Mouse (Mus musculus) thymus, adult 2 months (tissue): Measurements from ENCODE around the gene Kdelr2. TPM values are rescaled to one million over a fixed set of nuclear protein-coding genes. Genes with fewer than 3 reads are reported as not detected.
A peak's percentile ranks its signal among the peaks of the same experiment; 100 is the strongest.

Experiments used
- DNase-seq: peaks from one replicate; pipeline ENCODE4 v3.0.0; 2021
- H3K27ac ChIP-seq: fragments of 200-500 bp; 2 replicates; pipeline ENCODE4 v1.5.1; 2012; ENCODE audit warnings: low read length, control low read depth; ENCODE audit not compliant: control insufficient read depth, insufficient read depth
- H3K27me3 ChIP-seq: fragments of 200-500 bp; 2 replicates; pipeline ENCODE4 v1.6.1; 2012; ENCODE audit warnings: mild to moderate bottlenecking, low read length, moderate library complexity, mixed read lengths; ENCODE audit not compliant: control insufficient read depth, insufficient read depth
- H3K36me3 ChIP-seq: fragments of 200-500 bp; 2 replicates; pipeline ENCODE4 v1.6.1; 2012; ENCODE audit warnings: mild to moderate bottlenecking, low read length, moderate library complexity; ENCODE audit not compliant: control insufficient read depth, insufficient read depth
- H3K4me1 ChIP-seq: fragments of 200-500 bp; replicated peaks from 2 replicates; pipeline ENCODE4 v1.6.1; 2012; ENCODE audit warnings: low read length; ENCODE audit not compliant: control insufficient read depth, insufficient read depth
- H3K4me3 ChIP-seq: fragments of 200-500 bp; 2 replicates; pipeline ENCODE4 v1.5.1; 2012; ENCODE audit warnings: mild to moderate bottlenecking, low read length, control low read depth, moderate library complexity; ENCODE audit not compliant: control insufficient read depth, insufficient read depth
- CTCF ChIP-seq: fragments of 200-500 bp; IDR thresholded peaks from 2 replicates; pipeline ENCODE4 v1.5.1; 2012; ENCODE audit warnings: mild to moderate bottlenecking, control low read depth, low read length, moderate library complexity, borderline replicate concordance; ENCODE audit not compliant: control insufficient read depth, poor library complexity, insufficient read depth; ENCODE audit errors: extremely low read depth
- POLR2A ChIP-seq: fragments of 200-500 bp; IDR thresholded peaks from 2 replicates; pipeline ENCODE4 v1.6.1; 2012; ENCODE audit warnings: mild to moderate bottlenecking, low read length, control low read depth, moderate library complexity; ENCODE audit not compliant: control insufficient read depth, poor library complexity, insufficient read depth; ENCODE audit errors: extremely low read depth
- WGBS: fragments of 180-500 bp; shearing (Covaris S2); methylation state at CpG from one replicate; pipeline ENCODE4 v1.1.7; 2018; 5-methylcytosine and 5-hydroxymethylcytosine counted together
- polyA plus RNA-seq: library from polyadenylated mRNA; depleted of rRNA; stranded (reverse); fragments of >200 nt; gene quantifications from 2 replicates; pipeline ENCODE4 v1.2.3, GENCODE M21; 2012

Gene Kdelr2
- polyA plus RNA-seq, 1 experiment, result 61.6 TPM

GRCm38 (mm10) chr5:143400501-143400900 is 3.1 kb upstream of the Kdelr2 start:
- no peak for DNase-seq
- Histone ChIP-seq H3K27ac (no peak overlapping the region), H3K36me3 (no peaks in the 10 kb centered on the region), H3K27me3 (no peaks in the 10 kb centered on the region), H3K4me3 (no peak overlapping the region), H3K4me1 (peaks cover 6% of the 10 kb centered on the region)
- 79% methylated on average over 12 of the region's 12 CpGs for WGBS
- TF ChIP-seq POLR2A (no peak), CTCF (no peak)

- Histone ChIP-seq H3K27me3 (no peaks in the 10 kb centered on the region), H3K36me3 (no peaks in the 10 kb centered on the region), H3K4me1 (peaks cover 6% of the 10 kb centered on the region), H3K4me3 (no peak overlapping the region), H3K27ac (no peak overlapping the region)
- TF ChIP-seq POLR2A (no peak), CTCF (no peak)
- DNase-seq, result no peak
- 78% methylated on average over 2 of the region's 2 CpGs for WGBS
Measured at GRCm38 (mm10) chr5:143401556-143401955, 2.1 kb upstream of the Kdelr2 start.

DNA sequence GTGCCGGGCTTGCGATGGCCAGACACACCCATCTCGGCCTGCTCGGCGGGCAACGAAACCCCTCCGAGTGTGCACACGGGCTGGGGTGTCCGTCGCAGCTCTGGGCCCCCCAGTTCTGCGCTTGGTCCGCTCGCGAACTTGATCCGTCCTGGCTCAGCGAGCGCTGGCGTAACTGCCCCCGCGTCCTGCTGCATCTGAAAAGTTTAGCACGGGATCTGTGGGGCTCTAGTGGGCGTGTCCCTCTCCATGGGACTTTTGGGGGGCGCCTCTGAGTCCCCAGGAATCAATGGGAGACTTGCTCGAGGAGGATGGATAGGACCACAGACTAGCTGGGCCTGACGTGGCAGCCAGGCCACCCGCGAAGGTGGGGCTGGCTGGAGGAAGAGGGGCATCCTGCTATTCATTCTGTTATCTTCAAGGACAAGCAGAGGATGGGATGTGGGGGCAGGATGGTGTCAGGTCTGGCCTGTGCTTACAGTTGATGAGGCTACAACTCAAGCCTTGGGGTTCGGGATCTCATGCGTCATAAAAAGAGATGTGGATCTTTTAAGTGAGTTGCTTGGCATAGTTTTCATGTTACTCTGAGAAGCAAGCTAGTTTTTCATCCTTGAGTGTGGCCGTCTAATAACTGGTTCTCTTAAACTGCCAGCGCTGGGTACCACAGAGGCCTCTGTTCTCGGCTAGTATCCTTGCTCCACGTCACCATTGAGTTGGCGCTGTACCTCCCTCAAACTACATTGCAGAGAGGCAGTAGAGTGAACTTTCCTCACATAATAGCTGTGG is 701 bp downstream of the Kdelr2 start:
- 8% methylated on average over 34 of the region's 34 CpGs for WGBS

DNA sequence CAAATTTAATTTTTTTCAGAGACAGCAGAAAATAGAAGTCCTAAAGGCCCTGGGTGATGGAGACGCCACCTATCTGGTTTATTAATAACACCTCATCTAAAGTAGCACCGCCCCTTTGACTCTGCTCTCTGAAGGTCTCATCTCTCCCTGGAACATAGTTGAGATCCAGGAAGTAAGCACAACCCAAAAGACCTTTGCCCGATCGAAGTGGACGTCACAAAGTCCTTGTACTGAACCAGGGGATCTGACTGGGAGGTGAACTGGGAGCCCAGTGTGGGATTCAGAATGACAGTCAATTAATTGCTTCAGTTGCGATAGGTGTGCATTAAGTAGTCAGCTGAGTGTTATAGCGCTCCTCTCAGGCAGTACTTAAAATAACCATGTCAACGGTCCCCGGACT is 1.6 kb downstream of the Kdelr2 start:
- TF ChIP-seq POLR2A (no peak), CTCF (no peak)
- no peaks in the 10 kb centered on the region for H3K27me3 ChIP-seq
- H3K4me1 ChIP-seq, result peaks cover 6% of the 10 kb centered on the region
- H3K36me3 ChIP-seq, result no peaks in the 10 kb centered on the region
- no peak overlapping the region for H3K4me3 ChIP-seq
- WGBS, result 98% methylated on average over 9 of the region's 9 CpGs
- H3K27ac ChIP-seq, result no peak overlapping the region
- DNase-seq, result no peak

More for the DNA sequence above, 701 bp downstream of the Kdelr2 start:
- Histone ChIP-seq H3K36me3 (no peaks in the 10 kb centered on the region), H3K27me3 (no peaks in the 10 kb centered on the region), H3K4me3 (peak overlapping the region; percentile 63), H3K27ac (no peak overlapping the region), H3K4me1 (peaks cover 6% of the 10 kb centered on the region)
- no peak for TF ChIP-seq POLR2A
- no peak for TF ChIP-seq CTCF
- peak; percentile 22 for DNase-seq

GRCm38 (mm10) chr5:143406548-143406947 is 2.9 kb downstream of the Kdelr2 start:
- WGBS, result 97% methylated on average over 9 of the region's 9 CpGs
- H3K4me1 ChIP-seq, result peaks cover 6% of the 10 kb centered on the region
- TF ChIP-seq POLR2A (no peak), CTCF (no peak)

GRCm38 (mm10) chr5:143409239-143409638 is 5.6 kb downstream of the Kdelr2 start:
- H3K36me3 ChIP-seq, result peaks cover 6% of the 10 kb centered on the region; the same call in 1 of the 2 replicates
- no peak overlapping the region for H3K27ac ChIP-seq
- 20% methylated on average over 3 of the region's 3 CpGs for WGBS
- H3K27me3 ChIP-seq, result no peaks in the 10 kb centered on the region
- DNase-seq, result peak; percentile 10
- H3K4me3 ChIP-seq, result no peak overlapping the region
- peaks cover 5% of the 10 kb centered on the region for H3K4me1 ChIP-seq
- no peak for TF ChIP-seq CTCF
- TF ChIP-seq POLR2A, result no peak

More at GRCm38 (mm10) chr5:143406548-143406947, 2.9 kb downstream of the Kdelr2 start:
- Histone ChIP-seq H3K36me3 (no peaks in the 10 kb centered on the region), H3K27me3 (no peaks in the 10 kb centered on the region), H3K4me3 (no peak overlapping the region), H3K27ac (no peak overlapping the region)
- no peak for DNase-seq

- Histone ChIP-seq H3K4me3 (no peak overlapping the region), H3K27ac (no peak overlapping the region), H3K4me1 (no peaks in the 10 kb centered on the region; the same call in 1 of the 2 replicates), H3K27me3 (no peaks in the 10 kb centered on the region), H3K36me3 (peaks cover 6% of the 10 kb centered on the region; the same call in 1 of the 2 replicates)
- WGBS, result 94% methylated on average over 4 of the region's 4 CpGs
- TF ChIP-seq CTCF (no peak), POLR2A (no peak)
- DNase-seq, result no peak
Measured at GRCm38 (mm10) chr5:143410841-143411395, 7.3 kb downstream of the Kdelr2 start.
